Mouse (Mus musculus) intestine, embryonic 15.5 days (tissue): Measurements from ENCODE around the gene Cer1. TPM values are rescaled to one million over a fixed set of nuclear protein-coding genes. Genes with fewer than 3 reads are reported as not detected.

Experiments used
- ATAC-seq: fragments of 200-750 bp; cut with Nextera tagmentation; 2 replicates; pipeline ENCODE4 v1.8.0; 2017; ENCODE audit warnings: moderate TSS enrichment, moderate library complexity
- H3K27ac ChIP-seq: fragments of 300-500 bp; sonication (generic); 2 replicates; pipeline ENCODE4 v1.5.1; 2015; ENCODE audit warnings: mild to moderate bottlenecking, inconsistent platforms
- H3K27me3 ChIP-seq: fragments of 300-500 bp; sonication (generic); replicated peaks from 2 replicates; pipeline ENCODE4 v1.6.1; 2015; ENCODE audit warnings: inconsistent platforms
- H3K36me3 ChIP-seq: fragments of 300-500 bp; sonication (generic); 2 replicates; pipeline ENCODE4 v1.6.1; 2015; ENCODE audit warnings: inconsistent platforms
- H3K4me1 ChIP-seq: fragments of 300-500 bp; sonication (generic); replicated peaks from 2 replicates; pipeline ENCODE4 v1.6.1; 2015; ENCODE audit warnings: inconsistent platforms
- H3K4me2 ChIP-seq: fragments of 300-500 bp; sonication (generic); replicated peaks from 2 replicates; pipeline ENCODE4 v1.6.1; 2015; ENCODE audit warnings: mild to moderate bottlenecking, inconsistent platforms
- H3K4me3 ChIP-seq: fragments of 300-500 bp; sonication (generic); replicated peaks from 2 replicates; pipeline ENCODE4 v1.5.1; 2015; ENCODE audit warnings: inconsistent platforms
- H3K9ac ChIP-seq: fragments of 300-500 bp; sonication (generic); 2 replicates; pipeline ENCODE4 v1.6.1; 2015; ENCODE audit warnings: inconsistent platforms
- H3K9me3 ChIP-seq: fragments of 300-500 bp; sonication (generic); 2 replicates; pipeline ENCODE4 v1.6.1; 2016; ENCODE audit warnings: inconsistent platforms
- WGBS: fragments of 180-500 bp; shearing (Covaris S2); methylation state at CpG from one replicate; pipeline ENCODE4 v1.1.7; 2015; 5-methylcytosine and 5-hydroxymethylcytosine counted together
- polyA plus RNA-seq: library from polyadenylated mRNA; unstranded; fragments of >200 nt; fragmentation: Nextera tagmentation; extraction: Ambion mirVana; gene quantifications from 2 replicates; pipeline ENCODE4 v1.2.1, GENCODE M21; 2015

The Cer1 gene
- polyA plus RNA-seq, 1 experiment from 2014 or later, result 0.21 TPM

- Histone ChIP-seq H3K4me3 (no peak overlapping the region), H3K27ac (no peak overlapping the region), H3K9ac (no peak overlapping the region), H3K4me1 (no peaks in the 10 kb centered on the region; the same call in 1 of the 2 replicates), H3K4me2 (no peak overlapping the region), H3K9me3 (no peaks in the 10 kb centered on the region), H3K27me3 (no peaks in the 10 kb centered on the region), H3K36me3 (no peaks in the 10 kb centered on the region)
- ATAC-seq, result no peak
- 35% methylated on average over 6 of the region's 6 CpGs for WGBS
These were observed 12.8 kb downstream of the Cer1 start for GRCm38 (mm10) chr4:82872121-82872520.

- Histone ChIP-seq H3K27me3 (no peaks in the 10 kb centered on the region), H3K4me2 (no peak overlapping the region), H3K27ac (no peak overlapping the region), H3K4me3 (no peak overlapping the region), H3K9me3 (no peaks in the 10 kb centered on the region), H3K36me3 (no peaks in the 10 kb centered on the region), H3K9ac (no peak overlapping the region), H3K4me1 (no peaks in the 10 kb centered on the region; the same call in 1 of the 2 replicates)
- ATAC-seq, result no peak
- WGBS, result 53% methylated on average over 6 of the region's 6 CpGs
These were observed 14.0 kb downstream of the Cer1 start for GRCm38 (mm10) chr4:82870931-82871330.

- Histone ChIP-seq H3K9me3 (no peaks in the 10 kb centered on the region), H3K27ac (no peak overlapping the region), H3K27me3 (no peaks in the 10 kb centered on the region), H3K4me3 (no peak overlapping the region), H3K36me3 (no peaks in the 10 kb centered on the region), H3K4me2 (no peak overlapping the region), H3K9ac (no peak overlapping the region), H3K4me1 (no peaks in the 10 kb centered on the region; the same call in 1 of the 2 replicates)
- ATAC-seq, result peak; percentile 61
- WGBS, result 73% methylated on average over 5 of the region's 5 CpGs
These were observed 17.1 kb downstream of the Cer1 start for GRCm38 (mm10) chr4:82867731-82868445.

DNA sequence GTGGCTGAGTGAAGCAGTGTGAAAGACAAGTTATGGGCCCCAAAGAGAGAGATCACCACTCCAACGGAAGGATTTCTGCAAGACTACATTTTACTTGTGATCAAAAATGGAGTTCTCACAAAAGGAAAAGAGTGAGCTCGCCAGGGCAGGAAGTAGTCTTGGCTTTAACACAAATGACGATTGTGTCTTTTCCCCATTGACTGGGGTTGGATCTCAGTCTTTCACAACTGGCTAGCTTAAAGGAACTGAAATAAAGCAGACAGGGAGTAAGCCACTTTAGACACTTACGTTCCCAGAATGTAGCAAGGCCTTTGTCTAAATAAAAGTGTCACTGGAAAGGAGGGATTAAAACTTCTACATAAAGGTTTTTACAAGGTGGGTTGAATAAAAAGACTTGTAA, 17.8 kb downstream of the Cer1 start:
- H3K4me2 ChIP-seq, result no peak overlapping the region
- H3K4me3 ChIP-seq, result no peak overlapping the region
- H3K9ac ChIP-seq, result no peak overlapping the region
- H3K9me3 ChIP-seq, result no peaks in the 10 kb centered on the region
- H3K36me3 ChIP-seq, result no peaks in the 10 kb centered on the region
- H3K27me3 ChIP-seq, result no peaks in the 10 kb centered on the region
- H3K4me1 ChIP-seq, result no peaks in the 10 kb centered on the region; the same call in 1 of the 2 replicates
- no peak for ATAC-seq
- WGBS, result 53% methylated on average over 4 of the region's 4 CpGs
- no peak overlapping the region for H3K27ac ChIP-seq

- WGBS, result 68% methylated on average over 8 of the region's 8 CpGs
- Histone ChIP-seq H3K27ac (no peak overlapping the region), H3K9ac (no peak overlapping the region), H3K27me3 (no peaks in the 10 kb centered on the region), H3K9me3 (no peaks in the 10 kb centered on the region), H3K36me3 (no peaks in the 10 kb centered on the region), H3K4me2 (no peak overlapping the region), H3K4me3 (no peak overlapping the region), H3K4me1 (no peaks in the 10 kb centered on the region; the same call in 1 of the 2 replicates)
- no peak for ATAC-seq
These were observed 19.8 kb downstream of the Cer1 start for GRCm38 (mm10) chr4:82864974-82865699.

GRCm38 (mm10) chr4:82863316-82863715, 21.6 kb downstream of the Cer1 start:
- Histone ChIP-seq H3K4me1 (no peaks in the 10 kb centered on the region; the same call in 1 of the 2 replicates), H3K9ac (no peak overlapping the region), H3K36me3 (no peaks in the 10 kb centered on the region), H3K4me3 (no peak overlapping the region), H3K4me2 (no peak overlapping the region), H3K9me3 (no peaks in the 10 kb centered on the region), H3K27ac (no peak overlapping the region), H3K27me3 (no peaks in the 10 kb centered on the region)
- WGBS, result 85% methylated on average over 8 of the region's 8 CpGs
- ATAC-seq, result no peak

DNA sequence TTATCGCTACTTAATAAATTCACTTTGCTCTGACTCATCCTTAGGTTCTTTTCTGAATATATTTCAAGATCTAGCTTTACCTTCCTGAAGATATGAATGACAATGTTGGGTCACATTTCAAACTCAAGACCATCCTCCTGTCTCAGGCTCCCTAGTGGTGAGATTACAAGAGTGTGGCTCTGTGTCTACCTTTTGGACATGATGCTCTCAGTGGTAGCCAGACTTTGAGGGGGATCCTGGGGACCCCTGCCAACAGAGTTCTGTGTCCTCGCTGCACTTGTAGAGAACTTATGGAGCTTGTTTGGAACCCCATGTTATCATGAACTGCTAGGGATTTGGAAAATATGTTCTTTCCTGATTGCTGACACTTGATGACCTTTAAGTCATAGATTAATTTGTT, 23.5 kb downstream of the Cer1 start:
- WGBS, result 95% methylated on average over 2 of the region's 2 CpGs
- H3K4me2 ChIP-seq, result no peak overlapping the region
- no peaks in the 10 kb centered on the region for H3K9me3 ChIP-seq
- H3K4me1 ChIP-seq, result no peaks in the 10 kb centered on the region
- no peak overlapping the region for H3K9ac ChIP-seq
- ATAC-seq, result no peak
- no peak overlapping the region for H3K4me3 ChIP-seq
- H3K36me3 ChIP-seq, result no peaks in the 10 kb centered on the region
- no peaks in the 10 kb centered on the region for H3K27me3 ChIP-seq
- H3K27ac ChIP-seq, result no peak overlapping the region

DNA sequence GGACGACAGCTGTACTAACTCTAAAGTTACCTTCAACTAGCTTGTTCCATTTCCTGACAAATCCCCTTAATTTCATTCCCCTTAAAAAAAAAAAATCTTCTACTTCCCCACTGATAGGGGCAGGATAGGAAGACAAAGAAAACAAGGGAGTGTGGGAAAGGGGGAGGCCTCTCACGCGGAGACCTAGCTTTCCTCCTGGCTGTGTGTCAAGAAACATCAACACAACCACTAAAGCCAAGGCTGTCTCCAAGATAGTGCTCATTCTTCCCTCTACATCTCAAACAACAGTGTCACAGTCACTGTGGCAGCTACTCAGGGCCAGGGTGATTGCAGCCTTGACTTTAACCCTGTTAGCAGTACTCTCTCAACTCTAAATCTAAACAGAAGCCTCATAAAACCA, 24.4 kb downstream of the Cer1 start:
- H3K9me3 ChIP-seq, result no peaks in the 10 kb centered on the region
- ATAC-seq, result peak; percentile 35; the same call in 1 of the 2 replicates
- no peaks in the 10 kb centered on the region for H3K4me1 ChIP-seq
- H3K4me2 ChIP-seq, result no peak overlapping the region
- peak overlapping the region; percentile 56; the same call in 1 of the 2 replicates for H3K27ac ChIP-seq
- no peak overlapping the region for H3K4me3 ChIP-seq
- H3K36me3 ChIP-seq, result no peaks in the 10 kb centered on the region
- H3K9ac ChIP-seq, result no peak overlapping the region
- H3K27me3 ChIP-seq, result no peaks in the 10 kb centered on the region
- 43% methylated on average over 3 of the region's 3 CpGs for WGBS

DNA sequence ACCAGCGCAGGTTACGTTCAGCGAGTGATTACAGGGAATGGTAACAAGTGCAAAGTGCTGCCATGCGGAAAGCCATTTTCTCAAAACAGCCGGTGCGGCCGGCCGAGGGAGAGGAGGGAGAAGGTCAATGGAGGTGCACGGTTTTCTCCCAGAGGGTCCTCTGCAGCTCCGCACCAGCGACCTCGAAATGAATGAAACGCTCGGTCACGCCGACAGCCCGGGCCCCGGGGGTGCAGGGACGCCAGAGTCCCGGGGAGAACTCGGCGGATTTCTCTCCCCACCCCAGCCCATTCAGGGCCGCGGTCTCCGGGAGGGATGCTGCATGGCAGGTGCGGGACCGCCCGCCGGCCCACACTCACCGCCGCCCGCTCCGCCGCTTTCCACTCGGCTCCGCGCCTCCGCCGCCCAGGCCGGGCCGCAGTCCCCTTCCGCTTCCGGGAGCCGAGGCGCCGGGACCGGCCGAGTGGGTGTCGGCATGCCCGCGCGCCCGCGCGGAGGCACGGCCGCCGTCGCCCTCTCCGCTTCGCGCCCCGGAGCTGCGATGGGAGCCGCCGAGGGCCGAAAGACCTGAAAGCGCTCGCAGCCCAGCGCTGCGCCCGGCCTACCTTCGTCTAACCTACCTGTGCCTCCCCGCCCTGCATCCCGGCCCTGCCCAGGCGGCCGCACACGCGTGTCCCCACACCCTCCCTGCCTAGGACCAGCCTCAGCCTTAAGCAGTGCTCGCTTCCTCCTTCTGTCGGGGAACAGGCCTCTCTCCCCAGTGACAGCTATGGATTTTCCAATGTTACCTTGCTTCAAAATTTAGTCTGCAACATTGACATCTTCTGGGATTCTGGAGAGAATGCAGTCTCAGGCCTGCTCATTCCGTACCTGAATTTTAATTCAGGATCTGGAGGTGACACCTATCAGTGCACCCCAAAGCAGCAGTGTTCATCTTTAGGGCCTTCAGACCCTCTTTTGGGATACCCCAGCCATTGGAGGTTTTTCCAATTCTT, 25.5 kb downstream of the Cer1 start, which contains the start of gene Zdhhc21:
Gene Zdhhc21, minus strand, starts transcription at position 828 of the 995 bp plus-strand sequence.
- peak within 1 kb of the TSS; percentile 77 for H3K9ac ChIP-seq
- no peaks in the 10 kb centered on the region for H3K27me3 ChIP-seq
- peak within 1 kb of the TSS; percentile 73 for H3K27ac ChIP-seq
- peak; percentile 95 for ATAC-seq
- no peaks in the 10 kb centered on the region for H3K4me1 ChIP-seq
- H3K9me3 ChIP-seq, result no peaks in the 10 kb centered on the region
- WGBS, result under 1% methylated on average over 70 of the region's 82 CpGs
- H3K4me3 ChIP-seq, result peak within 1 kb of the TSS; percentile 71
- H3K4me2 ChIP-seq, result peak within 1 kb of the TSS; percentile 84
- no peaks in the 10 kb centered on the region for H3K36me3 ChIP-seq

GRCm38 (mm10) chr4:82858431-82859010, 26.4 kb downstream of the Cer1 start:
- no peaks in the 10 kb centered on the region for H3K27me3 ChIP-seq
- peak overlapping the region; percentile 71 for H3K4me3 ChIP-seq
- H3K4me2 ChIP-seq, result peak overlapping the region; percentile 84
- H3K9me3 ChIP-seq, result no peaks in the 10 kb centered on the region
- H3K9ac ChIP-seq, result peak overlapping the region; percentile 77; the same call in 1 of the 2 replicates
- H3K27ac ChIP-seq, result peak overlapping the region; percentile 73; the same call in 1 of the 2 replicates
- ATAC-seq, result no peak
- no peaks in the 10 kb centered on the region for H3K36me3 ChIP-seq
- 28% methylated on average over 4 of the region's 4 CpGs for WGBS
- H3K4me1 ChIP-seq, result no peaks in the 10 kb centered on the region

GRCm38 (mm10) chr4:82856986-82857385, 28.0 kb downstream of the Cer1 start:
- Histone ChIP-seq H3K4me1 (no peaks in the 10 kb centered on the region), H3K4me2 (no peak overlapping the region), H3K27ac (no peak overlapping the region), H3K27me3 (no peaks in the 10 kb centered on the region), H3K9me3 (no peaks in the 10 kb centered on the region), H3K36me3 (no peaks in the 10 kb centered on the region), H3K9ac (no peak overlapping the region), H3K4me3 (no peak overlapping the region)
- WGBS, result 85% methylated on average over 3 of the region's 3 CpGs
- ATAC-seq, result no peak
